Mouse (Mus musculus) E14TG2a.4 (cell line): ENCODE results near the gene Myh6.

Experiments
- CTCF ChIP-seq: conservative IDR thresholded peaks from 2 replicates; pipeline ENCODE4 v1.5.1; 2014; ENCODE audit warnings: low read length
- NANOG ChIP-seq: IDR thresholded peaks from 2 replicates; pipeline ENCODE4 v1.6.1; 2014; ENCODE audit warnings: borderline replicate concordance, low read length, mixed read lengths
- POU5F1 ChIP-seq: IDR thresholded peaks from 2 replicates; pipeline ENCODE4 v1.6.1; 2014; ENCODE audit warnings: low read length, borderline replicate concordance

DNA sequence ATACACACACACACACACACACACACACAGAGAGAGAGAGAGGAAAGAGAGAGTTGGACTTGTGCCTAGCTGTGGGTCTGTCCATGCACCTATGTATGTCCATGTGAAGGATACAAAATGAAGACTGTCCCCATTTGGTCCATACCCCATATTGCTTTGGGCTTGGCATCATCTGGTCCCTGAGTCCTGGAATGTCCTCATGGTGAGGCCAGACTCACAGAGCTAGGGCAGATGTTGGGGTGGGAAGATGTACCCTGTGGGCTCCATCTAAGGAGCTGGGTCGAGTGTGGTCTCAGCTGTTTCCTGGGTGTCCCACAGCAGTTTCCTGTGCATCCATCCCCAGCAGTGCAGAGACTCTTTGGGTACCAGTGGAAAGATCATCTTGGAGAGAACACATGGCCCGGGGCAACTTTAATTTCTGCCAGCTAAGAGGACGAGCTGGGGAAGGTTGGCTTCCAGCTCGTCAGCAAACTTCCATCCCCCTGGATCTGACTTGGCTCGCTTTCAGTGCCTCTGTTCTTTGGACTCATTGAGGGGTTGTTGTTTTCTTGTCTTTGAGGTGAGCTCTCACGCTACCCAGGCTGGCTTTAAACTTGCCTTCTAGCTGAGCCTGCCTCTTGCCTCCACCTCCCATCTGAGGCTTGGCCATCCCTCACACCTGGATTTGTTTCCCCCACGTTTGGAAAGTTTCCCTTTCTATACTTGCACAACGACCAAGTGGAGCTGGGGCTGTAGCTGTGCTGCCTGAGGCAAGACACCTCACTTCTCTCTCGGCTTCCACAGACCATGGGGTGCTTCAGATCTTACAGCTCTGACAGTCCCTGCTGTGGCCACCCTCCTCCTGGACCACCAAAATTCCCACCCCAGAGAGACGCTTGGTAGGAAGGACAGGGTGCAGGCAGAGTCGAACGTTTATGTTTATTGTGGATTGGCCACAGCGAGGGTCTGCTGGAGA lies 25.4 kb downstream of the Myh6 start:
- TF ChIP-seq CTCF (no peak), POU5F1 (no peak), NANOG (no peak)
